Mouse (Mus musculus) myocyte (in vitro differentiated cells): ENCODE measurements around the gene Pmpcb. TPM values are rescaled to one million over a fixed set of nuclear protein-coding genes. Genes with fewer than 3 reads are reported as not detected.

Experiments used
- H3K27me3 ChIP-seq: one replicate; pipeline ENCODE4 v1.6.1; 2011; ENCODE audit not compliant: control insufficient read depth, insufficient read depth, insufficient read length
- H3K36me3 ChIP-seq: one replicate; pipeline ENCODE4 v1.6.1; 2011; ENCODE audit not compliant: control insufficient read depth, insufficient read depth
- H3K4me2 ChIP-seq: one replicate; pipeline ENCODE4 v1.6.1; 2011; ENCODE audit warnings: low read depth, control low read depth
- H3K4me3 ChIP-seq: one replicate; pipeline ENCODE4 v1.5.1; 2011; ENCODE audit warnings: mild to moderate bottlenecking, control low read depth, moderate library complexity
- H3K79me2 ChIP-seq: one replicate; pipeline ENCODE4 v1.6.1; 2011; ENCODE audit not compliant: control insufficient read depth, insufficient read depth
- H3ac ChIP-seq: one replicate; pipeline ENCODE4 v1.6.1; 2011; ENCODE audit not compliant: control insufficient read depth, insufficient read length
- CEBPB ChIP-seq: IDR thresholded peaks from 2 replicates; pipeline ENCODE4 v1.6.1; 2011; ENCODE audit warnings: mild to moderate bottlenecking, moderate library complexity; ENCODE audit not compliant: poor library complexity, insufficient read depth, severe bottlenecking
- E2F4 ChIP-seq: IDR thresholded peaks from one replicate; pipeline ENCODE4 v1.6.1; 2011; ENCODE audit warnings: mild to moderate bottlenecking, control low read depth, moderate library complexity; ENCODE audit not compliant: insufficient read depth
- MAX ChIP-seq: IDR thresholded peaks from one replicate; pipeline ENCODE4 v1.6.1; 2011; ENCODE audit warnings: low read depth, mild to moderate bottlenecking, control low read depth
- MYOD1 ChIP-seq, 3 experiments: IDR thresholded peaks; one replicate each; pipeline ENCODE4 v1.6.1; 2011; ENCODE audit warnings: control low read depth in 2 of 3, low read depth in 2 of 3, mild to moderate bottlenecking in 2 of 3, moderate library complexity in 1 of 3; ENCODE audit not compliant: insufficient read length in 2 of 3, control insufficient read depth in 1 of 3
- MYOG ChIP-seq, 3 experiments: IDR thresholded peaks; one replicate each; pipeline ENCODE4 v1.6.1; 2011; ENCODE audit warnings: control low read depth in 2 of 3, low read depth in 2 of 3, mild to moderate bottlenecking in 2 of 3; ENCODE audit not compliant: insufficient read length in 2 of 3, control insufficient read depth in 1 of 3, insufficient read depth in 1 of 3
- POLR2A ChIP-seq: IDR thresholded peaks from one replicate; pipeline ENCODE4 v1.6.1; 2011; ENCODE audit warnings: low read depth, mild to moderate bottlenecking, control low read depth, moderate library complexity; ENCODE audit not compliant: insufficient read length
- POLR2AphosphoS2 ChIP-seq: IDR thresholded peaks from one replicate; pipeline ENCODE4 v1.6.1; 2011; ENCODE audit warnings: low read depth, control low read depth; ENCODE audit not compliant: insufficient read length
- REST ChIP-seq: IDR thresholded peaks from one replicate; pipeline ENCODE4 v1.6.1; 2011; ENCODE audit warnings: mild to moderate bottlenecking, control low read depth, moderate library complexity; ENCODE audit not compliant: insufficient read depth, insufficient read length
- SRF ChIP-seq: IDR thresholded peaks from one replicate; pipeline ENCODE4 v1.6.1; 2011; ENCODE audit warnings: low read depth; ENCODE audit not compliant: control insufficient read depth, insufficient read length
- TCF12 ChIP-seq: IDR thresholded peaks from one replicate; pipeline ENCODE4 v1.6.1; 2011; ENCODE audit warnings: mild to moderate bottlenecking, control low read depth; ENCODE audit not compliant: poor library complexity, insufficient read depth, severe bottlenecking
- TCF3 ChIP-seq: IDR thresholded peaks from one replicate; pipeline ENCODE4 v1.6.1; 2011; ENCODE audit warnings: low read depth, control low read depth; ENCODE audit not compliant: insufficient read length
- USF1 ChIP-seq: IDR thresholded peaks from one replicate; pipeline ENCODE4 v1.6.1; 2011; ENCODE audit warnings: low read depth, mild to moderate bottlenecking, control low read depth, moderate library complexity
- polyA plus RNA-seq: library from polyadenylated mRNA; unstranded; fragments of >200 nt; fragmentation: generic; extraction: Trizol; gene quantifications from one replicate; pipeline ENCODE4 v1.2.1, GENCODE M21; 2012; ENCODE audit warnings: missing spikeins

Gene Pmpcb
- polyA plus RNA-seq, 1 experiment: 126 TPM

DNA sequence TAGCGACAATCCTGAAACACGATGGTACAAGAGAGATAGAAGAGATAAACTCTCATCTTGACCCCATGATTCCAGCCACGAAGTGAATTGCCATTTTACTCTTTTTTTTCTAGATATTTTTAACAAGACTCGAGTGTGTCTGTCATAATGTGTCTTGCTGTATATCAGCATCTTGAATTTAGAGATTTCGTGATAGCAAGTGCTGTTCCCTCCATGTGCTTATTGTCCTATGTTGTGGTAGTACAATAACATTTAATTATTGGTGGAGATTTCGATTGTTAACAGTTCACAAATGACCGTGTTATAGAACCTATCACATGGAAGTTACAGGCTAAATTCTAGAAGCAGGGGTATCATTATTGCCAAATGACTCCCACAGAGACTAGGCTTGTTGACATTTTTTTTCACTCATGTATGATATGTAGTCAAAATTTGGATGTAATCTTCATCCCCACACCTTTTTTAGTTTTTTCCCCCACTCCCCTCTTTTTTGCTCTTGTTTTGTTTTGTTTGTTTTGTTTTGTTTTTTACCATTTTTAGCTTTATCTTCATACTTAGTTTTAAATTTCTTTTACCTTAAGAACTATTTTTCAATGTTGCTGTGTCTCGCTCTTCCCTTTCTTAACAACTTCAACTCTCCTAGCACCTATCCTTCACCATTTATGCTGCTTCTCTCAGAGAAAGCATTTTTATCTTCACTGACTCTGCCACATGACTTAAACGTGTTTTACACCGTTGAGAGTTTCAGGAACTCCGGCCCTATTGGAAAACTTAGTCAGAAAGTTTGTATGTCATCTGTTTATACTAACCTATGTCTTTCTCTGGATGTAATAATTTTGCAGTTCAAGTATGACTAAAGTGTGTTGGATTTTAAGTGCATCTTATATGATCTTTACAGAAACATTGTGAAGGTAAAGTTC, 50.5 kb downstream of the Pmpcb start:
- H3K36me3 ChIP-seq: peaks cover 9% of the 10 kb centered on the region
- TF ChIP-seq E2F4: no peak
- no peak for TF ChIP-seq CEBPB
- TF ChIP-seq MYOG (IDR thresholded peaks at IDR 0.05; ENCODE audit: control insufficient read depth in 1 of 3, insufficient read depth in 1 of 3, insufficient read length in 2 of 3, low read depth in 2 of 3): no peak
- no peak for TF ChIP-seq TCF3
- TF ChIP-seq REST: no peak
- TF ChIP-seq SRF: no peak
- TF ChIP-seq POLR2A: no peak
- TF ChIP-seq MAX: no peak
- no peak for TF ChIP-seq POLR2AphosphoS2
- no peak for TF ChIP-seq TCF12
- TF ChIP-seq MYOD1 (IDR thresholded peaks at IDR 0.05; ENCODE audit: control insufficient read depth in 1 of 3, insufficient read length in 2 of 3, low read depth in 2 of 3): no peak
- no peak for TF ChIP-seq USF1

DNA sequence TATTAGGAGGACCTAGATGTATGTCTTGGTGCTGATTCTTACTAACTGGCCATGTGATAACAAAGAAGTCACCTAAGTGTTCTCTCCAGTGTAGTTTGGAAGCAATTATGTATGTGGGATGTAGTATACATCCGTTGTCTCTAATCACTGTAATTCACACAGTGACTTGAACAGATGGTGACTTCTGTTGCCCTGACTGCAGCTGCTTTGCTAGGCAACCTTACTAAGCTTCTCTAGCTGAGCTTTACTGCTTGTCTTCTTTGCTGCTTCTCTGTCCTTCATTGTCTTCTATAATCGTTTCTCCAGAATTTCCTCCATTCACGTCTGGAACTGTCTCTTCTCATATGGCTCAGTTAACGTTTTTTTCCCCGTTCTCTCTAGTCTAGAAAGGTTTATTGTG, 52.1 kb downstream of the Pmpcb start:
- TF ChIP-seq E2F4: no peak
- peak in 1 of 3 experiments; percentile 19 for TF ChIP-seq MYOD1 (IDR thresholded peaks at IDR 0.05; ENCODE audit: control insufficient read depth in 1 of 3, insufficient read length in 2 of 3, low read depth in 2 of 3)
- H3ac ChIP-seq: no peak overlapping the region
- H3K27me3 ChIP-seq: no peaks in the 10 kb centered on the region
- H3K79me2 ChIP-seq: peaks cover 79% of the 10 kb centered on the region
- peak overlapping the region; percentile 90 for H3K4me2 ChIP-seq
- H3K36me3 ChIP-seq: peaks cover 5% of the 10 kb centered on the region
- H3K4me3 ChIP-seq: no peak overlapping the region

More for the DNA sequence above, 50.5 kb downstream of the Pmpcb start:
- Histone ChIP-seq H3K4me3 (peak overlapping the region; percentile 76), H3ac (peak overlapping the region; percentile 17), H3K79me2 (peaks cover 70% of the 10 kb centered on the region), H3K27me3 (no peaks in the 10 kb centered on the region), H3K4me2 (peak overlapping the region; percentile 90)

DNA sequence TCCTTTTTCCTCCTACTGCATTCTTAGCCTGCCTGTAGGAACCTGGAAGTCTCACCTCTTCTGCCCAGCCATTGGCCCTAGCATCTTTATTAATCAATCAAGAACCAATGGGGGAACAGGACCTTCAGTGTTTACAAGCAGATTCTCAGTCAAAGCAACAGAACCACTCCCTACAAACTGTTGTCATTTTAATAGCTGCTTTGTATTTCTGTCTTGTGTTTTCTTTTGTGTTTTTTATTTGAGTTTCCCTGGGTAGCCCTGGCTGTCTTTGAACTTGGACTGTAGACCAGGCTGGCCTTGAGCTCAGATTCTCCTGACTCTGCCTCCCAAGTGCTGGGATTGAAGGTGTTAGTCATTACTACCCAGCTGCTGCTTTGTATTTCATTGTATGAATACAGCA, 55.2 kb downstream of the Pmpcb start:
- H3K27me3 ChIP-seq: no peaks in the 10 kb centered on the region
- H3ac ChIP-seq: no peak overlapping the region
- H3K79me2 ChIP-seq: peaks cover 81% of the 10 kb centered on the region
- H3K4me3 ChIP-seq: no peak overlapping the region
- peaks cover 22% of the 10 kb centered on the region for H3K36me3 ChIP-seq
- no peak overlapping the region for H3K4me2 ChIP-seq
- no peak for TF ChIP-seq MAX
- TF ChIP-seq REST: no peak
- TF ChIP-seq POLR2AphosphoS2: no peak
- TF ChIP-seq USF1: no peak
- no peak for TF ChIP-seq CEBPB
- TF ChIP-seq SRF: no peak
- no peak for TF ChIP-seq MYOD1 (IDR thresholded peaks at IDR 0.05; ENCODE audit: control insufficient read depth in 1 of 3, insufficient read length in 2 of 3, low read depth in 2 of 3)

DNA sequence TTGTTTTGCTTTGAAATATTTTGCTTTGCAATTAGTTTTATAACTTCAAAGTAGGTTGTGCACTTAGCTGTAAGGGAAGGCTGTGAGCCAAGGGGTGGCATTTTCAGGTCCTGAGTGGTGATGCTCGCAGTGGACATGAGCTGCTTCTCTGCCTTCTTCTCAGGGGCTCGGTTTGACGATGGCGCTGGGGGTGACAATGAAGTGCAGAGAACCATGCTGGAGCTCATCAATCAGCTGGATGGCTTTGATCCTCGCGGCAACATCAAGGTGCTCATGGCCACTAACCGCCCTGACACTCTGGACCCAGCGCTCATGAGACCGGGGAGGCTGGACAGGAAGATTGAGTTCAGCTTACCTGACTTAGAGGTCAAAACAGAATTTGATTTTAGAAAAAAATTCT, 66.0 kb downstream of the Pmpcb start:
- Histone ChIP-seq H3K36me3 (peaks cover 49% of the 10 kb centered on the region), H3ac (no peak overlapping the region), H3K27me3 (no peaks in the 10 kb centered on the region), H3K4me3 (no peak overlapping the region), H3K79me2 (peaks cover 3% of the 10 kb centered on the region), H3K4me2 (no peak overlapping the region)
- TF ChIP-seq USF1 (no peak), SRF (no peak), REST (no peak), MAX (no peak), E2F4 (no peak), MYOD1 (IDR thresholded peaks at IDR 0.05; ENCODE audit: control insufficient read depth in 1 of 3, insufficient read length in 2 of 3, low read depth in 2 of 3) (no peak), POLR2A (no peak), CEBPB (no peak), MYOG (IDR thresholded peaks at IDR 0.05; ENCODE audit: control insufficient read depth in 1 of 3, insufficient read depth in 1 of 3, insufficient read length in 2 of 3, low read depth in 2 of 3) (no peak), TCF12 (no peak), POLR2AphosphoS2 (no peak), TCF3 (no peak)

DNA sequence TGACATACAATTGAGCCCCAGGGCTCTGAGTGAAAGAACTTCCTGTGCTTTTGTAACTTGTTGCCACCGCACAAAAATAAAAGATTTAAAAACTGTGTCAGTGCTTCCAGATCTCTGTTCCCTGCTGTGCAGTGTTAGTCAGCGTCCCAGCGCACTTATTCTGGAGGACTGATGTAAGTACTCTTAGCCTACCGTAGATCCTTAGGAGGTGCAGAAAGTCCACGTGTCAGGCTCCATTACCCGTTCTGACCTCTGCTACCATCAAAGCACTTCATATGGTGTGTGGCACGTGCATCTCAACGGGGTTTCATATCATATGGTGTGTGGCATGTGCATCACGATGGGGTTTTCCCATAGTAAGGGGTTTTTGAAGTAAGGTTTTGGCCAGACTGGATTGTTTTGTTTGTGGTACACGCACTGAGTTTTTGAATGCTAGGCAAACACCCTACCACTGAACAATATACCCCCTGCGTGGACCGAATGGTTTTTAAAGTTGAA, 66.8 kb downstream of the Pmpcb start:
- Histone ChIP-seq H3K4me3 (no peak overlapping the region), H3K4me2 (no peak overlapping the region), H3K79me2 (peaks cover 3% of the 10 kb centered on the region), H3K27me3 (no peaks in the 10 kb centered on the region), H3ac (no peak overlapping the region), H3K36me3 (peaks cover 43% of the 10 kb centered on the region)
- TF ChIP-seq TCF3 (no peak), POLR2A (no peak), POLR2AphosphoS2 (no peak), MYOD1 (IDR thresholded peaks at IDR 0.05; ENCODE audit: control insufficient read depth in 1 of 3, insufficient read length in 2 of 3, low read depth in 2 of 3) (no peak), MAX (no peak), TCF12 (no peak), E2F4 (no peak), CEBPB (no peak), USF1 (no peak), REST (no peak), MYOG (IDR thresholded peaks at IDR 0.05; ENCODE audit: control insufficient read depth in 1 of 3, insufficient read depth in 1 of 3, insufficient read length in 2 of 3, low read depth in 2 of 3) (no peak), SRF (no peak)
